Mouse (Mus musculus) bone marrow, adult 2 months (tissue): Measurements from ENCODE around the gene Pes1.

Source experiments
- CTCF ChIP-seq: fragments of 200-500 bp; IDR thresholded peaks from 2 replicates; pipeline ENCODE4 v1.5.1; 2011; ENCODE audit warnings: low read length, control low read depth; ENCODE audit not compliant: control insufficient read depth, insufficient read depth
- POLR2A ChIP-seq: fragments of 200-500 bp; IDR thresholded peaks from 2 replicates; pipeline ENCODE4 v1.6.1; 2011; ENCODE audit warnings: low read depth, mild to moderate bottlenecking, control low read depth, low read length, borderline replicate concordance; ENCODE audit not compliant: control insufficient read depth

DNA sequence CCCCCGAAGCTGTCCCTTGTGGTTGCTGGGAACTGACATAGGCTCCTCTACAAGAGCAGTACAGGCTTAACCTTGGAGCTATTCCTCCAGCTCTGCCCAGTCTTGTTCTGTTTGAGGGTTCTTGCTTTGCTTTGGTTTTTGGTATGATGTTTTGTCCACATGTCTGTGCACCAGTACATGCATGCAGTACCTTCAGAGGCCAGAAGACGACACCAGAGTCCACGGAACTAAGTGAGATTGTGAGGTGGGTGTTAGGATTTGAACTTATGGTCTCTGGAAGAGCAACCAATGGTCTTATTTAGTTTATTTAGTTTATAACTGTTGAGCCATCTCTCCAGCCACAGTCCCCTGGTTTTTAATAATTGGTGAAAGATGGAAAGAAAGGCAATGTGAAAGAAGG, 42.7 kb downstream of the Pes1 start:
- no peak for TF ChIP-seq CTCF
- TF ChIP-seq POLR2A, result no peak
